Mouse (Mus musculus): ENCODE results near the gene Commd7. TPM values are rescaled to one million over a fixed set of nuclear protein-coding genes. Genes with fewer than 3 reads are reported as not detected.

Gene Commd7
- polyA plus RNA-seq, 1 experiment from 2014 or later, result 39.9 TPM

- Histone ChIP-seq H3K27me3 (no peaks in the 10 kb centered on the region), H3K27ac (peak overlapping the region; percentile 92), H3K4me3 (replicated peaks) (peak overlapping the region; percentile 2; the same call in 1 of the 2 replicates), H3K9ac (peak overlapping the region; percentile 64), H3K9me3 (replicated peaks) (no peaks in the 10 kb centered on the region), H3K4me2 (peak overlapping the region; percentile 57), H3K36me3 (no peaks in the 10 kb centered on the region), H3K4me1 (replicated peaks) (peaks cover 76% of the 10 kb centered on the region)
- DNase-seq, result no peak
- peak; percentile 45 for ATAC-seq (ENCODE audit: low read depth)
- 18% methylated on average over 4 of the region's 4 CpGs for WGBS (ENCODE audit: insufficient replicate concordance)
These were observed 64.6 kb downstream of the Commd7 start for GRCm38 (mm10) chr2:153568013-153568412.

Other genes with a start within 250 kb of the Commd7 start
- not detected in 2 replicates for gene 4930404H24Rik, start 140.0 kb downstream of the Commd7 start, polyA plus RNA-seq (2015; fragmentation: Nextera tagmentation; extraction: Ambion mirVana)
- gene Nol4l, start 102.8 kb downstream of the Commd7 start, polyA plus RNA-seq (2015; fragmentation: Nextera tagmentation; extraction: Ambion mirVana), result 5.3 and 5.4 TPM in 2 replicates
- gene Dnmt3b, start 16.7 kb upstream of the Commd7 start, polyA plus RNA-seq (2015; fragmentation: Nextera tagmentation; extraction: Ambion mirVana), result 8.2 and 8.6 TPM in 2 replicates
- gene Dnmt3c, start 63.9 kb upstream of the Commd7 start, polyA plus RNA-seq (2015; fragmentation: Nextera tagmentation; extraction: Ambion mirVana), result 0.38 and 0.49 TPM in 2 replicates
- gene Mapre1, start 108.5 kb upstream of the Commd7 start, polyA plus RNA-seq (2015; fragmentation: Nextera tagmentation; extraction: Ambion mirVana), result 161 and 202 TPM in 2 replicates
- 0.06 TPM in 1 of 2 replicates, not detected in the other for gene Efcab8, start 147.2 kb upstream of the Commd7 start, polyA plus RNA-seq (2015; fragmentation: Nextera tagmentation; extraction: Ambion mirVana)
- not detected in 2 replicates for gene Sun5, start 238.3 kb upstream of the Commd7 start, polyA plus RNA-seq (2015; fragmentation: Nextera tagmentation; extraction: Ambion mirVana)
- gene Bpifb2, start 242.3 kb upstream of the Commd7 start, polyA plus RNA-seq (2015; fragmentation: Nextera tagmentation; extraction: Ambion mirVana), result not detected in 2 replicates